Mouse (Mus musculus) CH12.LX (cell line): Measurements from ENCODE around the gene Alyref. TPM values are rescaled to one million over a fixed set of nuclear protein-coding genes. Genes with fewer than 3 reads are reported as not detected.

Source experiments
- DNase-seq: peaks from one replicate; pipeline ENCODE4 v3.0.0-alpha.2; 2013; ENCODE audit errors: extremely low read depth
- H3K27ac ChIP-seq: 2 replicates; pipeline ENCODE4 v1.5.1; 2012; ENCODE audit warnings: low read depth, mild to moderate bottlenecking, control low read depth, moderate library complexity; ENCODE audit not compliant: insufficient read depth
- H3K27me3 ChIP-seq: replicated peaks from 2 replicates; pipeline ENCODE3; 2012; ENCODE audit warnings: inconsistent platforms
- H3K36me3 ChIP-seq, 2 experiments: replicated peaks in 1 of 2; 2 replicates each; pipeline versions ENCODE3 to v1.6.1; 2012; ENCODE audit warnings: inconsistent platforms in 1 of 2, low read length in 1 of 2, mild to moderate bottlenecking in 1 of 2, mixed read lengths in 1 of 2, moderate library complexity in 1 of 2; ENCODE audit not compliant: control insufficient read depth in 1 of 2, insufficient read depth in 1 of 2
- H3K4me1 ChIP-seq, 2 experiments: 2 replicates each; pipeline ENCODE4 v1.6.1; 2012; ENCODE audit warnings: inconsistent platforms in 1 of 2, moderate library complexity in 1 of 2; ENCODE audit not compliant: insufficient read depth in 2 of 2, control insufficient read depth in 1 of 2
- H3K4me2 ChIP-seq: 2 replicates; pipeline ENCODE4 v1.6.1; 2012; ENCODE audit warnings: low read depth, mild to moderate bottlenecking, control low read depth; ENCODE audit not compliant: poor library complexity, insufficient read depth, severe bottlenecking
- H3K4me3 ChIP-seq, 3 experiments: fragments of 150-350 bp in 1 of 3; sonication (generic) in 1 of 3; replicated peaks in 1 of 3; 2 replicates each; pipeline versions ENCODE3 to v1.5.1; 2011 to 2012; ENCODE audit warnings: low read depth in 2 of 3, low read length in 2 of 3, mild to moderate bottlenecking in 2 of 3, moderate library complexity in 2 of 3, control low read depth in 1 of 3, improper control_type of control experiment in 1 of 3, inconsistent platforms in 1 of 3, mixed read lengths in 1 of 3; ENCODE audit not compliant: poor library complexity in 1 of 3
- H3K79me2 ChIP-seq: replicated peaks from 2 replicates; pipeline ENCODE4 v1.6.1; 2012; ENCODE audit warnings: mild to moderate bottlenecking, moderate library complexity; ENCODE audit not compliant: control insufficient read depth, poor library complexity, insufficient read depth, severe bottlenecking; ENCODE audit errors: extremely low read depth
- H3K9ac ChIP-seq: 2 replicates; pipeline ENCODE4 v1.6.1; 2012; ENCODE audit warnings: low read depth, mild to moderate bottlenecking, control low read depth, moderate library complexity; ENCODE audit not compliant: insufficient read depth
- H3K9me3 ChIP-seq: replicated peaks from 2 replicates; pipeline ENCODE3; 2012; ENCODE audit warnings: low read length, inconsistent platforms, mixed read lengths
- BHLHE40 ChIP-seq: IDR thresholded peaks from 2 replicates; pipeline ENCODE4 v1.6.1; 2011; ENCODE audit warnings: mild to moderate bottlenecking, low read depth, low read length, improper control_type of control experiment
- CHD1 ChIP-seq: IDR thresholded peaks from 2 replicates; pipeline ENCODE4 v1.6.1; 2012; ENCODE audit warnings: low read depth, low read length, improper control_type of control experiment, inconsistent platforms
- CHD2 ChIP-seq: IDR thresholded peaks from 2 replicates; pipeline ENCODE4 v1.6.1; 2011; ENCODE audit warnings: low read length, improper control_type of control experiment
- E2F4 ChIP-seq: IDR thresholded peaks from 2 replicates; pipeline ENCODE4 v1.6.1; 2011; ENCODE audit warnings: low read depth, low read length, improper control_type of control experiment; ENCODE audit not compliant: insufficient replicate concordance
- ETS1 ChIP-seq: conservative IDR thresholded peaks from 2 replicates; pipeline ENCODE4 v1.6.1; 2012; ENCODE audit warnings: low read depth, mild to moderate bottlenecking, inconsistent platforms, low read length, improper control_type of control experiment, moderate library complexity
- GABPA ChIP-seq: IDR thresholded peaks from 2 replicates; pipeline ENCODE4 v1.6.1; 2012; ENCODE audit warnings: low read depth, low read length, improper control_type of control experiment, inconsistent platforms; ENCODE audit not compliant: insufficient replicate concordance
- HCFC1 ChIP-seq: IDR thresholded peaks from 2 replicates; pipeline ENCODE4 v1.6.1; 2012; ENCODE audit warnings: low read depth, mild to moderate bottlenecking, inconsistent platforms, low read length, improper control_type of control experiment
- IRF4 ChIP-seq: IDR thresholded peaks from 2 replicates; pipeline ENCODE4 v1.6.1; 2014; ENCODE audit warnings: low read depth, mild to moderate bottlenecking, inconsistent platforms, low read length, improper control_type of control experiment
- JUND ChIP-seq: conservative IDR thresholded peaks from 2 replicates; pipeline ENCODE4 v1.6.1; 2011; ENCODE audit warnings: low read depth, low read length, improper control_type of control experiment
- KAT2A ChIP-seq: IDR thresholded peaks from 2 replicates; pipeline ENCODE4 v1.6.1; 2012; ENCODE audit warnings: low read length, improper control_type of control experiment, inconsistent platforms; ENCODE audit not compliant: insufficient replicate concordance
- MAFK ChIP-seq: IDR thresholded peaks from 2 replicates; pipeline ENCODE4 v1.6.1; 2011; ENCODE audit warnings: low read length, improper control_type of control experiment; ENCODE audit not compliant: insufficient replicate concordance
- MAX ChIP-seq: IDR thresholded peaks from 2 replicates; pipeline ENCODE4 v1.6.1; 2011; ENCODE audit warnings: low read length, improper control_type of control experiment
- MAZ ChIP-seq: IDR thresholded peaks from 2 replicates; pipeline ENCODE4 v1.6.1; 2012; ENCODE audit warnings: low read depth, mild to moderate bottlenecking, inconsistent platforms, low read length, improper control_type of control experiment, moderate library complexity
- MEF2A ChIP-seq: IDR thresholded peaks from 2 replicates; pipeline ENCODE4 v1.6.1; 2014; ENCODE audit warnings: low read depth, mild to moderate bottlenecking, inconsistent platforms, low read length, improper control_type of control experiment, borderline replicate concordance
- MXI1 ChIP-seq: IDR thresholded peaks from 2 replicates; pipeline ENCODE4 v1.6.1; 2011; ENCODE audit warnings: mild to moderate bottlenecking, low read depth, low read length, improper control_type of control experiment
- MYC ChIP-seq: IDR thresholded peaks from 2 replicates; pipeline ENCODE4 v1.6.1; 2011; ENCODE audit warnings: low read depth, mild to moderate bottlenecking, improper control_type of control experiment, low read length
- NELFE ChIP-seq: IDR thresholded peaks from 2 replicates; pipeline ENCODE4 v1.6.1; 2011; ENCODE audit warnings: low read depth, low read length, improper control_type of control experiment
- NRF1 ChIP-seq: IDR thresholded peaks from 2 replicates; pipeline ENCODE4 v1.6.1; 2014; ENCODE audit warnings: low read depth, mild to moderate bottlenecking, inconsistent platforms, low read length, improper control_type of control experiment, moderate library complexity
- PAX5 ChIP-seq: IDR thresholded peaks from 2 replicates; pipeline ENCODE4 v1.6.1; 2012; ENCODE audit warnings: low read length, inconsistent platforms, mixed read lengths
- POLR2AphosphoS2 ChIP-seq: IDR thresholded peaks from 2 replicates; pipeline ENCODE4 v1.6.1; 2011; ENCODE audit warnings: low read depth, low read length, improper control_type of control experiment
- RAD21 ChIP-seq: IDR thresholded peaks from 2 replicates; pipeline ENCODE4 v1.6.1; 2011; ENCODE audit warnings: low read depth, mild to moderate bottlenecking, low read length, improper control_type of control experiment, moderate library complexity
- RCOR1 ChIP-seq: conservative IDR thresholded peaks from 2 replicates; pipeline ENCODE4 v1.6.1; 2012; ENCODE audit warnings: low read depth, mild to moderate bottlenecking, inconsistent platforms, low read length, improper control_type of control experiment
- SIN3A ChIP-seq: IDR thresholded peaks from 2 replicates; pipeline ENCODE4 v1.6.1; 2012; ENCODE audit warnings: low read length, improper control_type of control experiment, inconsistent platforms
- SMC3 ChIP-seq: IDR thresholded peaks from 2 replicates; pipeline ENCODE4 v1.6.1; 2011; ENCODE audit warnings: low read depth, low read length, improper control_type of control experiment
- TBP ChIP-seq: conservative IDR thresholded peaks from 2 replicates; pipeline ENCODE4 v1.6.1; 2011; ENCODE audit warnings: low read depth, low read length, improper control_type of control experiment
- TCF12 ChIP-seq: IDR thresholded peaks from 2 replicates; pipeline ENCODE4 v1.6.1; 2014; ENCODE audit warnings: low read depth, mild to moderate bottlenecking, inconsistent platforms, low read length, improper control_type of control experiment
- UBTF ChIP-seq: IDR thresholded peaks from 2 replicates; pipeline ENCODE4 v1.6.1; 2012; ENCODE audit warnings: low read depth, mild to moderate bottlenecking, inconsistent platforms, low read length, improper control_type of control experiment, moderate library complexity
- USF1 ChIP-seq: IDR thresholded peaks from 2 replicates; pipeline ENCODE4 v1.6.1; 2014; ENCODE audit warnings: low read depth, mild to moderate bottlenecking, inconsistent platforms, low read length, improper control_type of control experiment
- USF2 ChIP-seq: conservative IDR thresholded peaks from 2 replicates; pipeline ENCODE4 v1.6.1; 2011; ENCODE audit warnings: low read depth, low read length, improper control_type of control experiment
- ZKSCAN1 ChIP-seq: IDR thresholded peaks from 2 replicates; pipeline ENCODE4 v1.6.1; 2012; ENCODE audit warnings: low read depth, inconsistent platforms, low read length, improper control_type of control experiment, borderline replicate concordance
- ZMIZ1 ChIP-seq: IDR thresholded peaks from 2 replicates; pipeline ENCODE4 v1.6.1; 2012; ENCODE audit warnings: low read depth, mild to moderate bottlenecking, inconsistent platforms, low read length, improper control_type of control experiment
- ZNF384 ChIP-seq: IDR thresholded peaks from 2 replicates; pipeline ENCODE4 v1.6.1; 2012; ENCODE audit warnings: low read depth, low read length, improper control_type of control experiment, inconsistent platforms
- dilution Hi-C: fragments of 300-500 bp; cut with MboI; formaldehyde crosslinking; loops from 2 replicates; pipeline ENCODE4 v1.14.3; 2020; ENCODE audit warnings: low sequenced_read_pairs; ENCODE audit not compliant: extremely low pct_unique_long_range_greater_than_20kb, extremely low pct_ligation_motif_present
- in situ Hi-C: fragments of 300-500 bp; cut with MboI; formaldehyde crosslinking; loops from 3 replicates; pipeline ENCODE4 v1.14.3; 2019; ENCODE audit warnings: low sequenced_read_pairs, low pct_ligation_motif_present, low pct_unique_long_range_greater_than_20kb, mixed read lengths
- polyA plus RNA-seq: library from polyadenylated mRNA; unstranded; fragments of >175 nt; gene quantifications from 2 replicates; pipeline ENCODE4 v1.2.1, GENCODE M21; 2012; ENCODE audit warnings: low read depth; ENCODE audit not compliant: insufficient read length
- total RNA-seq, 2 experiments: library from RNA; depleted of rRNA; stranded (reverse); fragments of 300-350 nt in 1 of 2; fragments of >200 nt in 1 of 2; gene quantifications; 2 replicates each; pipeline ENCODE4 v1.2.3; 2012 to 2014

Gene Alyref
- total and polyA plus RNA-seq, 3 experiments = 358 to 582 (median 451) TPM

DNA sequence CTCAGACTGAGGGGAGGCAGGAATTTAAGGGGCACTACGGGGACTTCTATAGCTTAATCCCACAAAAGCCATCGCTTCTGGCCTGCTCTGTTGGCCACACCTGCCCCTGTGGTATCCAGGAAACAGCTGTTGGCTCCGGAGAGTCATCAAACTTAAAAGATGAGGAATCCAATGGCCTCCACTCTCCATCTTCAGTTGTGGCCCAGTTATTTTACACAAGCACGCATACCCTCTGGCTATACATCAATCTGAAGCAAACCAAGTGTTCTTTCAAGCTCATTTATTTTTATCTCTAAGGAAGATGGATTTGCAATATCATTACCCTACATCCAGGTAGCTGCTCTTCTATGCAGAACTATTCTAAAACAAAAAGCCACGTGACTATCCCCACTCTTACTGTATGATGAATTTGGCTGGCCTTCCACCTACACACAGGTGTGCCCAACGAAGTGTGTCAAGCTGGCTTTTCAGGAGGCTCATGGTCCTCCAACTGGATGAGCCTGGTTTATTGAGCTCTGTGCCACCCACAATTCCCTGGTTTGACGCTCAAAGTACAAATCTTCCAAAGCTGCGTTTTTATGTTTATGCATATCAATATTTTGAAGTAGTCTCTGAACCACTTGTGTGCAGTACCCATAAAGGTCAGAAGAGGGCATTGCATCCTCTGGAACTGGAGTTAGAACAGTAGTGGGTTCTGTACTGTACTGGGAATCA lies 15.7 kb downstream of the Alyref start (continued):
- no peak for TF ChIP-seq ZNF384
- peak; percentile 86 for TF ChIP-seq MAX
- no peak for TF ChIP-seq CHD1
- 0 out of 2 replicates have a peak, but pooled peaks have one; percentile 45 for TF ChIP-seq TBP
- TF ChIP-seq USF1 = peak; percentile 69
- peak; percentile 34; the same call in 1 of the 2 replicates for TF ChIP-seq TCF12

DNA sequence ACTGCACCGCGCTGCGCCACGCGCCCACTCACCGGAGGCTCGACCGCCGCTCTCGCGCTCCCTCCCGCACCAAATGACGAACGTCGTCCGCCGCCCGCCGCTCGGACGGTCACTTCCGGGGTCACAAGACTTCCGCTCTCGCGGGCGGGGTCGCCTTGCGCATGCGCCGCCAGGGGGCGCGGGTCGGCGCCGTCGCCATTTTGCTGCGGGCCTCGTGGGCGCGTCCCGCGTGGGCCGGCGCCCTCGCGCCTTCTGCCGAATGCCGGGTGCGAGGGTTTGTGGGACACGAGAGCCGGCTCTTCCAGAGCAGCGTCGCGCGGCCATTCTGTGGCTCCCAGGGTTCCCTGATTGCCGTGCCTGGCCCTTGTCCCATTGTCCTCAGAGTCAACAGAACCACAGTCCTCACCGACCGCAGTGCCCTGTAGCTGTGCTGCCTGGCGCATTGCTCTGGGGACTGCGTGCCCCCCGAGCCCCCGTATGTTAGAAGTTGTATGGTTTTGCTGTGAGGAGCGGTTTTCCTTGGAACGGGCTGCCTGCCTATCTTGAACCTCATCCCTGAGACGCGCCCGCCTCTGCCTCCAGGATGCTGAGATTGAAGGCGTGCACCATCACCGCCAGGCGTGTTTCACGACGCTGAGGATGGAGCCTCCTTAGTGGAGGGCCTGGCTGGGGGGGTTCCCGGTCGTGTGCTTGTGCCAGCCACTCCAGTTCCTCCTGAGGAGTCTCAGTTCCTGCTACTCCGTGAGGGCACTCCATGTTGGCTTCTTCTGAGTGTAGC lies 16.5 kb downstream of the Alyref start, which contains the start of gene Arhgdia:
Gene Arhgdia (minus strand): TSS at position 135 of the 778 bp plus-strand sequence.
- dilution Hi-C loops (no loop called here), in situ Hi-C loops (no loop called here)
- H3K9me3 ChIP-seq = peaks cover 4% of the 10 kb centered on the region
- H3K79me2 ChIP-seq = peaks cover 27% of the 10 kb centered on the region
- DNase-seq = peak; percentile 85
- H3K36me3 ChIP-seq = peaks cover 49 to 64% of the 10 kb centered on the region in 2 experiments
- peak within 1 kb of the TSS; percentile 95 for H3K4me2 ChIP-seq
- peak within 1 kb of the TSS; percentile 89 for H3K27ac ChIP-seq
- no peaks in the 10 kb centered on the region for H3K27me3 ChIP-seq
- peak within 1 kb of the TSS; percentile 93 for H3K9ac ChIP-seq
- peaks cover 11 to 46% of the 10 kb centered on the region in 2 experiments for H3K4me1 ChIP-seq
- H3K4me3 ChIP-seq = peak within 1 kb of the TSS; percentile 77 to 99 (median 85)
- TF ChIP-seq TBP = 0 out of 2 replicates have a peak, but pooled peaks have one; percentile 25
- TF ChIP-seq ZNF384 = no peak
- TF ChIP-seq RCOR1 = 0 out of 2 replicates have a peak, but pooled peaks have one; percentile 70
- peak; percentile 99 for TF ChIP-seq MYC
- TF ChIP-seq IRF4 = peak; percentile 61; the same call in 1 of the 2 replicates
- no peak for TF ChIP-seq JUND
- peak; percentile 69 for TF ChIP-seq MEF2A
- TF ChIP-seq TCF12 = peak; percentile 96
- no peak for TF ChIP-seq SMC3
- peak; percentile 74; the same call in 1 of the 2 replicates for TF ChIP-seq MAZ
- peak; percentile 77 for TF ChIP-seq CHD2
- peak; percentile 92 for TF ChIP-seq ZMIZ1
- TF ChIP-seq E2F4 = 0 out of 2 replicates have a peak, but pooled peaks have one; percentile 51
- peak; percentile 84 for TF ChIP-seq SIN3A
- TF ChIP-seq BHLHE40 = peak; percentile 77
- no peak; the same call in 1 of the 2 replicates for TF ChIP-seq GABPA
- peak; percentile 88; the same call in 1 of the 2 replicates for TF ChIP-seq KAT2A
- TF ChIP-seq USF2 = no peak
- TF ChIP-seq MAX = peak; percentile 97
- TF ChIP-seq UBTF = no peak
- TF ChIP-seq PAX5 = no peak
- peak; percentile 72 for TF ChIP-seq USF1
- no peak for TF ChIP-seq ZKSCAN1
- TF ChIP-seq HCFC1 = peak; percentile 79
- TF ChIP-seq ETS1 = peak; percentile 5
- TF ChIP-seq POLR2AphosphoS2 = peak; percentile 67; the same call in 1 of the 2 replicates
- TF ChIP-seq RAD21 = no peak
- no peak for TF ChIP-seq MAFK
- TF ChIP-seq MXI1 = peak; percentile 93
- peak; percentile 96 for TF ChIP-seq NELFE
- TF ChIP-seq NRF1 = peak; percentile 98
